Mouse (Mus musculus): Measurements from ENCODE around the gene Wdr72.

GRCm38 (mm10) chr9:74165697-74166096, 55.5 kb downstream of the Wdr72 start:
- TF ChIP-seq CTCF (IDR thresholded peaks at IDR 0.05; ENCODE audit: low read depth, low read length) (no peak), POLR2A (IDR thresholded peaks at IDR 0.05; ENCODE audit: borderline replicate concordance, low read depth, low read length) (no peak)

Measured in bone marrow macrophage, adult 2 months (primary cell).